Mouse (Mus musculus) testis, adult 2 months (tissue): ENCODE measurements around the gene Uimc1.

ENCODE experiments used
- CTCF ChIP-seq: fragments of 200-500 bp; IDR thresholded peaks from 2 replicates; pipeline ENCODE4 v1.5.1; 2012; ENCODE audit warnings: low read depth, mild to moderate bottlenecking, inconsistent platforms, low read length, moderate library complexity; ENCODE audit not compliant: control insufficient read depth, insufficient read depth, insufficient replicate concordance
- POLR2A ChIP-seq: fragments of 200-500 bp; IDR thresholded peaks from 2 replicates; pipeline ENCODE4 v1.6.1; 2012; ENCODE audit warnings: low read depth, mild to moderate bottlenecking, inconsistent platforms, low read length, moderate library complexity; ENCODE audit not compliant: control insufficient read depth

GRCm38 (mm10) chr13:55013702-55014344, 86.3 kb downstream of the Uimc1 start:
- TF ChIP-seq CTCF (no peak), POLR2A (no peak)
